Mouse (Mus musculus) lung, postnatal 36 days (tissue): ENCODE results near the gene Gm11397.
"Not testable (repeated sequence)": the region's sequence is repeated elsewhere in the genome, so short reads cannot be mapped to it uniquely, and the experiment has no call there.

Experiments used
- DNase-seq: peaks from one replicate; pipeline ENCODE4 v3.0.0; 2022; ENCODE audit warnings: mixed read lengths

Gm11397 gene

GRCm38 (mm10) chr13:33395461-33395860, at the start of gene Gm11397:
TSS of gene Gm11397 (plus strand) at chr13:33395761.
- not testable (repeated sequence) for DNase-seq

GRCm38 (mm10) chr13:33356666-33357065, 38.9 kb upstream of the Gm11397 start:
- not testable (repeated sequence) for DNase-seq

- DNase-seq = not testable (repeated sequence)
Measured at GRCm38 (mm10) chr13:33432714-33433113, 37.2 kb downstream of the Gm11397 start.
